Mouse (Mus musculus) lung, postnatal 0 days (tissue): ENCODE measurements at regions not wholly inside any gene's neighbourhood (a gene's known extent, or its start where the extent isn't known, plus 50 kb on each side); places are given as distances from the start of the nearest gene placed in this dataset.

Experiments used
- CTCF ChIP-seq: IDR thresholded peaks from 2 replicates; pipeline ENCODE4 v1.5.1; 2016; ENCODE audit warnings: antibody characterized with exemption, mild to moderate bottlenecking
- EP300 ChIP-seq: IDR thresholded peaks from 2 replicates; pipeline ENCODE4 v1.6.1; 2016; ENCODE audit warnings: antibody characterized with exemption, mild to moderate bottlenecking, control low read depth

- TF ChIP-seq CTCF (no peak), EP300 (no peak)
Measured at GRCm38 (mm10) chr13:60290820-60291219, 113.7 kb upstream of the Gas1 start.
